Mouse (Mus musculus) G1E (cell line): ENCODE measurements around the gene Bola3. TPM values are rescaled to one million over a fixed set of nuclear protein-coding genes. Genes with fewer than 3 reads are reported as not detected.

Experiments used
- ATAC-seq: 2 replicates; pipeline ENCODE4 v1.8.0; 2016; ENCODE audit warnings: mild to moderate bottlenecking; ENCODE audit not compliant: insufficient number of reproducible peaks, poor library complexity, low FRiP score, severe bottlenecking; ENCODE audit errors: extremely low read depth
- DNase-seq: peaks from one replicate; pipeline ENCODE4 v3.0.0; 2012; ENCODE audit warnings: low spot score
- H3K27me3 ChIP-seq: 2 replicates; pipeline ENCODE4 v1.6.1; 2012; ENCODE audit warnings: mild to moderate bottlenecking, low read length, inconsistent platforms; ENCODE audit not compliant: insufficient read depth
- H3K36me3 ChIP-seq: replicated peaks from 2 replicates; pipeline ENCODE3; 2012; ENCODE audit warnings: mild to moderate bottlenecking, inconsistent platforms
- H3K4me1 ChIP-seq: 2 replicates; pipeline ENCODE4 v1.6.1; 2012; ENCODE audit warnings: low read depth, low read length, inconsistent platforms, mixed read lengths; ENCODE audit not compliant: insufficient read depth
- H3K4me3 ChIP-seq: 2 replicates; pipeline ENCODE4 v1.5.1; 2012; ENCODE audit warnings: low read depth, mild to moderate bottlenecking, inconsistent platforms, low read length, moderate library complexity, mixed read lengths
- H3K9me3 ChIP-seq: replicated peaks from 2 replicates; pipeline ENCODE4 v1.6.1; 2012; ENCODE audit warnings: inconsistent platforms
- CTCF ChIP-seq: IDR thresholded peaks from 2 replicates; pipeline ENCODE4 v1.5.1; 2012; ENCODE audit warnings: low read depth, low read length, inconsistent platforms, mixed read lengths
- GATA1 ChIP-seq: IDR thresholded peaks from 2 replicates; pipeline ENCODE4 v1.6.1; 2012; ENCODE audit warnings: borderline replicate concordance, low read length, inconsistent platforms, mixed read lengths
- GATA2 ChIP-seq: IDR thresholded peaks from 2 replicates; pipeline ENCODE4 v1.6.1; 2012; ENCODE audit warnings: low read depth, low read length, inconsistent platforms, borderline replicate concordance
- POLR2AphosphoS5 ChIP-seq: IDR thresholded peaks from 2 replicates; pipeline ENCODE4 v1.6.1; 2012; ENCODE audit warnings: low read depth, low read length, inconsistent platforms; ENCODE audit not compliant: insufficient replicate concordance
- TAL1 ChIP-seq: conservative IDR thresholded peaks from 2 replicates; pipeline ENCODE4 v1.6.1; 2012; ENCODE audit warnings: low read depth, low read length, inconsistent platforms, mixed read lengths
- polyA plus RNA-seq: library from polyadenylated mRNA; stranded (reverse); fragments of >175 nt; gene quantifications from 2 replicates; pipeline ENCODE4 v1.2.3, GENCODE M21; 2012
- total RNA-seq, 2 experiments: library from RNA; stranded (forward) in 1 of 2; stranded (reverse) in 1 of 2; fragments of 200-1000 nt in 1 of 2; fragments of >200 nt in 1 of 2; fragmentation: Nextera tagmentation in 1 of 2; gene quantifications; 2 replicates each; pipeline ENCODE4 v1.2.3; 2014 to 2017

Bola3 gene
- total and polyA plus RNA-seq, 3 experiments, result 60.6 to 191 (median 109) TPM

GRCm38 (mm10) chr6:83357436-83357835 is 8.5 kb downstream of the Bola3 start:
- Histone ChIP-seq H3K9me3 (no peaks in the 10 kb centered on the region), H3K4me3 (no peak overlapping the region), H3K36me3 (peaks cover 97% of the 10 kb centered on the region), H3K27me3 (no peaks in the 10 kb centered on the region), H3K4me1 (peaks cover 68% of the 10 kb centered on the region)
- TF ChIP-seq GATA2 (no peak), GATA1 (no peak), POLR2AphosphoS5 (no peak), CTCF (no peak), TAL1 (no peak)
- DNase-seq (no peak), ATAC-seq (no peak)

- Histone ChIP-seq H3K27me3 (no peaks in the 10 kb centered on the region), H3K4me3 (no peak overlapping the region), H3K4me1 (peaks cover 49% of the 10 kb centered on the region), H3K9me3 (no peaks in the 10 kb centered on the region), H3K36me3 (peaks cover 91% of the 10 kb centered on the region)
- no peak for DNase-seq
- TF ChIP-seq TAL1 (0 out of 2 replicates have a peak, but pooled peaks have one; percentile 16), GATA2 (no peak)
- no peak for ATAC-seq
Measured at GRCm38 (mm10) chr6:83361523-83362248, 12.7 kb downstream of the Bola3 start.

GRCm38 (mm10) chr6:83363075-83363474 is 14.1 kb downstream of the Bola3 start:
- Histone ChIP-seq H3K27me3 (no peaks in the 10 kb centered on the region; the same call in 1 of the 2 replicates), H3K9me3 (no peaks in the 10 kb centered on the region), H3K4me3 (no peak overlapping the region), H3K36me3 (peaks cover 90% of the 10 kb centered on the region), H3K4me1 (peaks cover 42% of the 10 kb centered on the region)
- no peak for DNase-seq
- TF ChIP-seq POLR2AphosphoS5 (no peak), GATA2 (no peak), CTCF (no peak), GATA1 (no peak), TAL1 (no peak)
- ATAC-seq, result no peak

GRCm38 (mm10) chr6:83370316-83370965 is 21.5 kb downstream of the Bola3 start:
- H3K36me3 ChIP-seq, result peaks cover 96% of the 10 kb centered on the region
- peaks cover 13% of the 10 kb centered on the region for H3K4me1 ChIP-seq
- TF ChIP-seq CTCF (no peak), GATA1 (no peak), GATA2 (no peak), TAL1 (no peak), POLR2AphosphoS5 (no peak)
- no peaks in the 10 kb centered on the region; the same call in 1 of the 2 replicates for H3K27me3 ChIP-seq
- H3K9me3 ChIP-seq, result no peaks in the 10 kb centered on the region
- ATAC-seq (no peak), DNase-seq (no peak)
- no peak overlapping the region for H3K4me3 ChIP-seq

GRCm38 (mm10) chr6:83371350-83371749 is 22.4 kb downstream of the Bola3 start:
- no peak for ATAC-seq

GRCm38 (mm10) chr6:83373704-83374300 is 24.9 kb downstream of the Bola3 start:
- DNase-seq, result no peak
- ATAC-seq, result no peak

More at GRCm38 (mm10) chr6:83371350-83371749, 22.4 kb downstream of the Bola3 start:
- Histone ChIP-seq H3K4me1 (peaks cover 12% of the 10 kb centered on the region; the same call in 1 of the 2 replicates), H3K36me3 (peaks cover 99% of the 10 kb centered on the region), H3K9me3 (no peaks in the 10 kb centered on the region), H3K27me3 (no peaks in the 10 kb centered on the region; the same call in 1 of the 2 replicates), H3K4me3 (no peak overlapping the region)
- TF ChIP-seq GATA2 (no peak), POLR2AphosphoS5 (no peak), GATA1 (no peak), CTCF (no peak), TAL1 (no peak)
- no peak for DNase-seq

More at GRCm38 (mm10) chr6:83373704-83374300, 24.9 kb downstream of the Bola3 start:
- no peaks in the 10 kb centered on the region for H3K9me3 ChIP-seq
- H3K27me3 ChIP-seq, result no peaks in the 10 kb centered on the region
- H3K4me3 ChIP-seq, result no peak overlapping the region
- peaks cover 100% of the 10 kb centered on the region for H3K36me3 ChIP-seq
- TF ChIP-seq TAL1 (no peak), GATA2 (no peak), GATA1 (no peak), CTCF (no peak), POLR2AphosphoS5 (no peak)
- H3K4me1 ChIP-seq, result peaks cover 9% of the 10 kb centered on the region; the same call in 1 of the 2 replicates
